Mouse (Mus musculus): ENCODE data around the gene Hnrnpul1. TPM values are rescaled to one million over a fixed set of nuclear protein-coding genes. Genes with fewer than 3 reads are reported as not detected.
"Not testable (repeated sequence)": the region's sequence is repeated elsewhere in the genome, so short reads cannot be mapped to it uniquely, and the experiment has no call there.

Hnrnpul1 gene
- total RNA-seq (2021), result 100 to 1,000 TPM; 103 to 107 TPM

- peak; percentile 100 for DNase-seq (ENCODE audit: low spot score in 2 of 2)
- intact Hi-C loops (cut with DNase I), result loop anchor here (5.0 kb wide), 1 partner anchor 92 kb away; no protein-coding TSS in a partner anchor
Observed at GRCm38 (mm10) chr7:25754738-25755467, at the start of gene Hnrnpul1. Gene Hnrnpul1 (minus strand): TSS chr7:25754757.

- intact Hi-C loops (cut with DNase I), result no loop called here
- DNase-seq (ENCODE audit: low spot score in 2 of 2), result no peak
Observed at GRCm38 (mm10) chr7:25803460-25803859, 48.9 kb upstream of the Hnrnpul1 start.

GRCm38 (mm10) chr7:25802241-25803125 lies 47.9 kb upstream of the Hnrnpul1 start:
- intact Hi-C loops (cut with DNase I), result no loop called here
- no peak for DNase-seq (ENCODE audit: low spot score in 2 of 2)

GRCm38 (mm10) chr7:25801031-25801430 lies 46.5 kb upstream of the Hnrnpul1 start:
- no peak for DNase-seq (ENCODE audit: low spot score in 2 of 2)
- intact Hi-C loops (cut with DNase I), result no loop called here

GRCm38 (mm10) chr7:25799369-25799768 lies 44.8 kb upstream of the Hnrnpul1 start:
- no peak for DNase-seq (ENCODE audit: low spot score in 2 of 2)
- intact Hi-C loops (cut with DNase I), result no loop called here

GRCm38 (mm10) chr7:25798540-25798939 lies 44.0 kb upstream of the Hnrnpul1 start:
- intact Hi-C loops (cut with DNase I), result no loop called here

GRCm38 (mm10) chr7:25794775-25795174 lies 40.2 kb upstream of the Hnrnpul1 start:
- DNase-seq (ENCODE audit: low spot score in 2 of 2), result no peak
- intact Hi-C loops (cut with DNase I), result no loop called here

More at GRCm38 (mm10) chr7:25798540-25798939, 44.0 kb upstream of the Hnrnpul1 start:
- no peak for DNase-seq (ENCODE audit: low spot score in 2 of 2)

- DNase-seq (ENCODE audit: low spot score in 2 of 2), result no peak
- intact Hi-C loops (cut with DNase I), result no loop called here
Observed at GRCm38 (mm10) chr7:25793679-25794078, 39.1 kb upstream of the Hnrnpul1 start.

GRCm38 (mm10) chr7:25792966-25793365 lies 38.4 kb upstream of the Hnrnpul1 start:
- DNase-seq (ENCODE audit: low spot score in 2 of 2); intact Hi-C loops (cut with DNase I): not testable (repeated sequence)

- intact Hi-C loops (cut with DNase I), result no loop called here
- DNase-seq (ENCODE audit: low spot score in 2 of 2), result no peak
Observed at GRCm38 (mm10) chr7:25790615-25791014, 36.1 kb upstream of the Hnrnpul1 start.

- intact Hi-C loops (cut with DNase I), result no loop called here
- DNase-seq (ENCODE audit: low spot score in 2 of 2), result no peak
Observed at GRCm38 (mm10) chr7:25789129-25789440, 34.5 kb upstream of the Hnrnpul1 start.

GRCm38 (mm10) chr7:25788220-25789128 lies 33.9 kb upstream of the Hnrnpul1 start, which contains the start of gene Axl:
Gene Axl (minus strand): TSS chr7:25788705.
- intact Hi-C loops (cut with DNase I), result no loop called here
- DNase-seq (ENCODE audit: low spot score in 2 of 2), result peak; percentile 19 to 22

GRCm38 (mm10) chr7:25787456-25788219 lies 33.1 kb upstream of the Hnrnpul1 start:
- intact Hi-C loops (cut with DNase I), result no loop called here
- DNase-seq (ENCODE audit: low spot score in 2 of 2), result no peak

GRCm38 (mm10) chr7:25786974-25787373 lies 32.4 kb upstream of the Hnrnpul1 start:
- intact Hi-C loops (cut with DNase I), result no loop called here
- no peak for DNase-seq (ENCODE audit: low spot score in 2 of 2)

- intact Hi-C loops (cut with DNase I), result no loop called here
- DNase-seq (ENCODE audit: low spot score in 2 of 2), result no peak
Observed at GRCm38 (mm10) chr7:25785752-25786151, 31.2 kb upstream of the Hnrnpul1 start.

- intact Hi-C loops (cut with DNase I), result no loop called here
- DNase-seq (ENCODE audit: low spot score in 2 of 2), result no peak
Observed at GRCm38 (mm10) chr7:25784808-25785207, 30.3 kb upstream of the Hnrnpul1 start.

- DNase-seq (ENCODE audit: low spot score in 2 of 2), result no peak
- intact Hi-C loops (cut with DNase I), result no loop called here
Observed at GRCm38 (mm10) chr7:25783746-25784145, 29.2 kb upstream of the Hnrnpul1 start.

GRCm38 (mm10) chr7:25782744-25783143 lies 28.2 kb upstream of the Hnrnpul1 start:
- intact Hi-C loops (cut with DNase I), result no loop called here
- DNase-seq (ENCODE audit: low spot score in 2 of 2), result no peak

All from left cerebral cortex, postnatal 36 days (tissue).